Mouse (Mus musculus) MN1 (cell line): ENCODE results near the gene Atf3.
A peak's percentile ranks its signal among the peaks of the same experiment; 100 is the strongest.

Source experiments
- DNase-seq: peaks from one replicate; pipeline ENCODE4 v3.0.0-alpha.2; 2016; ENCODE audit warnings: low spot score

The Atf3 gene

GRCm38 (mm10) chr1:191217939-191218338 is at the start of gene Atf3:
Gene Atf3, minus strand, starts transcription at chr1:191218039.
- DNase-seq: no peak

DNA sequence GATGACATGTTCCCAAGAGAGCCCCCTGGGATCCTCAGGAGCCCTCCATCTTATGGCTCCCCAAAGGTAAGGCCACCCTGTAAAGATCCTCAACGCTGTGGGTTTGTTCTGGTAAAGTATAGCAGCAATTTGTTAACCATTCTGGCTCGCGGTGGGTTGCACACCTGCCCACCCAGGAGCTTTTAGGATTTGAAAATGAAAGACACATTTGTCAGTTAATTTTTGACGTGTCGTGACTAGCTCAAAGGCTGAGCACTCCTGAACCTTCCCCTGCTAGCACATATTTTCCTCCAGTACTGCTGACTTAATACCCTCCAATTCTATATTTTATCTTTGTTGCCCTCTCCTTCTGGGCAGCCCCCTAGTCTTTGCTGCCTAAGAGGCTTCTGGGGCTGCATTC is 49.3 kb upstream of the Atf3 start:
- DNase-seq: no peak

DNA sequence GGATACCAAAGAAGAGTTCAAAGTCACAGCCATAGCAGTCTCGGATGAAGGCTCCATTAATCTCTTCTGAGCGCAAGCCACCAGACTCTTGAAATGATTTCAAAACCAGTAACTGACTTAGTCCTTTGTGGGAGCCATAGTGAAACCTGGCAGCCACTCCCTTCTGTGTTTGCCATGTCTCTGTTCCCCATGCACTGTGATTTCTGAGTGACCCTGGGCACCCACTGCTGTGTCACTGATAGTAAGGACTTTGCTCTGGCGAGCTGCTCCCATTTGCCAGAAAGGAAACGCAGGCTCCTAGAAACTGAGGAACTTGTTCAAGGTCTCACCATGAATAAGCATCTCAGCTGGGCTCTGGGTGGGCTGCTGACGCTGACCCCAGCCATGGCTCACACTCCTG is 45.6 kb upstream of the Atf3 start:
- DNase-seq: no peak

GRCm38 (mm10) chr1:191261861-191262260 is 44.0 kb upstream of the Atf3 start:
- no peak for DNase-seq

DNA sequence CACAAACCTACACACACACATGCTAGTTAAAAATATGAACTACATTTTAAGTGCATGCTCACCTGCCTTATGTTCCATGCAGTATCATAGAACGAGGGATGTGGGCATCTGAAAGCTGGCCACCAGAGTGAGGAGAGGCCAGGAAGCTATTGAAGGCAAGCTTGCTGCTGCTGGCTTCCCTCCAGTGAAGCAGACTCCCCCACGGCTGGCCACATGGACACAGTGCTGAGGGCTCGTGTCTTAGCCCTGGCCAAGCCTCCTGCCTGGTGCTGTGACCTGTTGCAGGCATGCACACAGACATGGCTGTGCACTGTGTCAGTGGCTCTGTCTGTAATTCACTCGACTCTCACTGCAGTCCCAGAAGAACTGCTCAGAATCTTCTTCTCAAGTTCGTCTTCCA is 41.8 kb upstream of the Atf3 start:
- no peak for DNase-seq

DNA sequence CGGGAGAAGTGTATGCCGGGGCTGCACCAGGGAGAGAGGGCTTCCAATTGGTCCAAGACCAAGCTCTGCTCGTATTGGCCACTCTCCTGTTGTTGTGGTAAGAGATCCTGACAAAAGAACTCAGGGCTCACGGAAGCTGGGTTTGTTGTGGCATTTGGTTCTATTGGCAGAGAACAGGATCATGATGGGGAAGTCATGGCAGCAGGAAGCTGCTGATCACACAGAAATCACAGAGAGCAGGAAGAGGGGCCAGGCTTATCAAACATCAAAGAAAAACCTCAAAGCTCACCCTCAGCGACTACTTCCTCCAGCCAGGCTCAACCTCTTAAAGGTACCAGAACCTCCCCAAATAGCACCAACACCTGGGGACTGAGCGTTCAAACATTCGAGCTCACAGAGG is 41.3 kb upstream of the Atf3 start:
- no peak for DNase-seq

GRCm38 (mm10) chr1:191258521-191258920 is 40.7 kb upstream of the Atf3 start:
- DNase-seq: no peak

GRCm38 (mm10) chr1:191257981-191258380 is 40.1 kb upstream of the Atf3 start:
- DNase-seq: no peak

- no peak for DNase-seq
Measured at GRCm38 (mm10) chr1:191257351-191257771, 39.5 kb upstream of the Atf3 start.

DNA sequence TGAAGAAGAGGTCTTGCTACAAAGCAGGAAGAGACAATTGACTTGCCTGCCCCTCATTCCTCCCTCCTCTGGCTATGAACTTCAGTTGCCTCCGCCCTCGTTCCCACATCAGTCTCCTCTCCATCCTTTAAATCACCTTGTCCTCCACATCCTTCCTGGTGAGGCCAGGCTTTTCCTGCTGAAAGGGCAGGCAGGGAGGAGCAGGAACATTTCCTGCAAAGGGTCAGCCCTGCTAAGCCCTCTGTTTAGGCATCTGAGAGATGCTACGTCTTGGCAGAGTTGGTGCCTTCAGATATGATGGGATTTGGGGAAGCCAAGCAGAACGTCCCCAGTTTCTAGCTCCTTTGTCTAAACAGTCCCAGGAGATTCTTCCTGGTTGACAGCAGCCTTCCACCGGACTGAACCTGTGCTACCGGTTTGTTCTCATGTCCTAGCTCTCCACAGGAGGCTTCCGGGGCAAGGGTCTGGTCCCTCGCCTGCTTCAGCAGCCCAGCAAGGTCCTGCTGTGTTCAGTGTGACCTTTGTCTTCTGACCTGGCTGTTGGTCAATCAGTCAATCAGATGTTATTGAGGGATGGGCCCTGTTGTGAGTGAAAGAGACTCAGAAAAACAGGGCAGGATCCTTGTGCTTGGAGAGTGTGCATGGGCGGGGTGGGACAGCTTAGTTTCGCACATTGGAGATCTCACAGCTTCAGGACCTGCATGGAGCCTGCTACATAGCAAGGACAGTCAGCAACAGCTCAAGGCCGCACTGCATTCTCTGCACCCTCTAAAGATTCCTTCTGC is 38.9 kb upstream of the Atf3 start:
- DNase-seq: no peak

- DNase-seq: no peak
Measured at GRCm38 (mm10) chr1:191256134-191256533, 38.3 kb upstream of the Atf3 start.

GRCm38 (mm10) chr1:191254448-191254847 is 36.6 kb upstream of the Atf3 start:
- DNase-seq: peak; percentile 50

DNA sequence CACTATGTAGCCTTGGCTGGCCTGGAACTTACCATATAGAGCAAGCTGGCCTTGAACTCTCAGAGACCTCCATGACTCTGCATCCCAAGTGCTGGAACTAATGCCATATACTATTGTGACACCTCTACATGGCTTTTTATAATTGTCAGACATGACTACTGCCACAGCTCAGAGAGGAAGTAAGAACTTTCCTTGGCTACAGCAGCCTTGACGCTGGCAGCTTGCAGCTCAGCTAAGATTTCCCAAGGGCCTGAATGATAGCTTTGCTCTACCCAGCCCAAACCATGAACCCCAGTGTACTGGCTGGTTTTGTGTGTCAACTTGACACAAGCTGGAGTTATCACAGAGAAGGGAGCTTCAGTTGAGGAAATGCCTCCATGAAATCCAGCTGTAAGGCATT is 35.8 kb upstream of the Atf3 start:
- DNase-seq: no peak

DNA sequence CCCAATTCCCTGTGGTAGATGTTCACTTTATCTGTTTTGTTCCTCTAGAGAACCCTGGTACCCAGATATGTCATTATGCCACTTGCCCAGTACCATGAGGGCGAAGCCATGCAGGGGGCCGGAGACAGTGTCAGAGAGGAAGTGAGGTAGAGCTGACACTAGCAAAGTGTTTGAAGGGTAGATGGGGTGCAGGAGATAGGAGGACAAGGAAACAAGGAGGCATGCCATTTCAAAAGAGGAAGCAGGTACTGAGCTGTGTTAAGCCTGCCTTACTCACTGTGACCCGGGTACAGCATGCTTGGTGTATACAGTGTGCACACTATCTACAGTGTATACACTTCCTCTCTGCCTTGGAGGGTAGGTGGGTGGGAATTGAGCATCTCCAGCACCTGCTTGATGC is 32.1 kb upstream of the Atf3 start:
- DNase-seq: no peak

DNA sequence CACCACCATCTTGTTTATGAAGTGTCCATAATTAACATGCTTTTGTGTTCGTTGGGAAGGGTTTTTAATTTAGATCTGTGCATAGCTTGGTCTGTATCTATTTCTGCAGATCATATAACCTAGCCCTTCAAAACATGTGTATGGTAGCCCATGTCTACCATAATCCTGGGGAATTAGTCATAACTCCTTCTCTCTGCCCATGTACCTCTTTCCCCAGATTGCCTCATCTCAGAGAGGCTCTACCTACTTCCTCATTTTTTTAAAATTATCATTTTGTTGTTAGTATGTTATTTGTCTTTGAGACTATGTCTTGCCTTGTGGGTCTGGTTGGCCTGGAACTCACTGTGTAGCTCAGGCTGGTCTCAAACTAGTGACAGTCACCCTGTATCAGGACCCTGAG is 30.6 kb upstream of the Atf3 start:
- no peak for DNase-seq

GRCm38 (mm10) chr1:191247561-191247960 is 29.7 kb upstream of the Atf3 start:
- no peak for DNase-seq

DNA sequence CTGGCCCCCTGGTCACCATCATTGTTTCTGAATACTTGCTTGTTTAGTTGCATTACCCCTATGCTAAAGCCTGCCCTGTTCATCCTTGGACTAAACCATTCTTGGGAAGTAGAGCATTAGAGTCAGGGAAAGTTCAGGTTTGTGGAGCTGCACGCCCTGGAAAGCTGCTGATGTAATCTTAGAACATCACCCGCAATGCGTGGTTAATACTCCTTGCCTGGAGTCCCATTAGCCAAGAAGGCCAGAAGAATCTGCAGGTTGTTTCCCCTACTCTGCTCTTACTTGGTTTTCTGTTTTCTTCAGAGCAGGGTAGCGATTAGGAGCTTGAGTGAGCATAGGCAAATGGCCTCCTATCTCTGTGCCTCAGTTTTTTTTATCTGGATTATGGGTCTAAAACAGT is 26.0 kb upstream of the Atf3 start:
- no peak for DNase-seq

DNA sequence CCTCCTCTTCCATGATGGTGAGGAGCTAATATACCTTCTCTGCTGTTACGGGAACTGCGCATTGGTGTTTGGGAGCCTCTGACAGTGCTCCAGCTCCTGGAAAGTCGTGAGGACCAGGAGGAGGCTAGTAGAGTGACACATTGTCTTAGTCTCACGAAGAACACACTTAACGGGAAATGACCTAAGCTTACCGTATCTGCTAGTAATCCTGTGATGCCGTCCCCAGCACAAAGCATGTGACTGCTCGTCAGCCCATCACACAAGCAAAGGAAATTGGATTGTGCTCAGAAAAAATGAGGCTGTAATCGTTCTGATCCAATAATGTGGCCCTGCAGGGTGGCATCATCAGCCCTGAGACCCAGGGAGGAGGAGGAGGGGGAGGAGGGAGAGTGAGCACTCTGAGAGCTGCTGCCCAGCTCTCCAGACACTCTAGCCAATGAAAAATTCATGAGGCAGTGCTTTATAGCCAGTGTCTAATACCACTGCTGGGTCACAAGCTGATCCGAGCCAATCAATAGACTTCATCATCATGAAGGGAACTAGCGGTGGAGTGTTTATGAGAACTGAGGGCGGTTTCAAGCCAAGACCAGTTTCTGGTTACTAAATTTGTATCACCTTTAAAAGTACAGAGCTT is 24.3 kb upstream of the Atf3 start:
- DNase-seq: no peak

DNA sequence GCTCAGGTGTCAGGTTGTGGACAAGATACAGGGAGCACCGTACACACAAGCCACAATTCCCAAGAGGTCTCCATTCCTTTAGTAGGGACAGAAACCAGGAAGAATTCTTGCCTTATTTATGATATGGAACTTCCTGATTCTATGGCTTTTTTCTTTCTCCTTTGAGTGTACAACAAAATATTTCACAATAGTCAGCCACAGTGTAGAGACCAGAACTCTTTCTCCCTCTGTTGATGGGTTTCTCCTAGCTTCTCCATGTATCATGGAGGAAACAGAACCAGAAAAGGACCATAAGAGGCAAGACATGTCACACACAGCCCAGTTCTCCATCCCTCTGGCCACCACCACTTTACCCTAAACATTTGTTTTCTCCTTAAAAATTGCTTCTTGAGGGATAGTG is 23.7 kb upstream of the Atf3 start:
- DNase-seq: no peak

DNA sequence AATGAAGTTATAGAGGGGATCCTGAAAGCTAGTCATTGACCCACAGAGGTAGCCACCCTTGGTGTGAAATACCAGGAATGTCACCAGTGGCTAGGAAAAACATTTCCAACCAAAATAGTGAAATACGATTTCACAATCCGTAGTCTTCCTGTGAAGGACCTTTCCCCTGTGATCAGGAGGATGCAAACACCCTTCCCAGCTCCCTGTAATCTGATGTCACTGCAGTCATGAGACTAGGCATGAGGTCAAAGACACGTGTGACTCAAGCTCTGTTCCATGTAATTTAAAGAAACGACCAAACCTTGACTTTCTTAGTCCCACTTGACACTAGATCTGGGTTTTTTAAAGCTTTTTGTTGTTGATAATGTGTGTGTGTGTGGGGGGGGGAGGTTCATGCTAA is 21.8 kb upstream of the Atf3 start:
- peak; percentile 17 for DNase-seq

DNA sequence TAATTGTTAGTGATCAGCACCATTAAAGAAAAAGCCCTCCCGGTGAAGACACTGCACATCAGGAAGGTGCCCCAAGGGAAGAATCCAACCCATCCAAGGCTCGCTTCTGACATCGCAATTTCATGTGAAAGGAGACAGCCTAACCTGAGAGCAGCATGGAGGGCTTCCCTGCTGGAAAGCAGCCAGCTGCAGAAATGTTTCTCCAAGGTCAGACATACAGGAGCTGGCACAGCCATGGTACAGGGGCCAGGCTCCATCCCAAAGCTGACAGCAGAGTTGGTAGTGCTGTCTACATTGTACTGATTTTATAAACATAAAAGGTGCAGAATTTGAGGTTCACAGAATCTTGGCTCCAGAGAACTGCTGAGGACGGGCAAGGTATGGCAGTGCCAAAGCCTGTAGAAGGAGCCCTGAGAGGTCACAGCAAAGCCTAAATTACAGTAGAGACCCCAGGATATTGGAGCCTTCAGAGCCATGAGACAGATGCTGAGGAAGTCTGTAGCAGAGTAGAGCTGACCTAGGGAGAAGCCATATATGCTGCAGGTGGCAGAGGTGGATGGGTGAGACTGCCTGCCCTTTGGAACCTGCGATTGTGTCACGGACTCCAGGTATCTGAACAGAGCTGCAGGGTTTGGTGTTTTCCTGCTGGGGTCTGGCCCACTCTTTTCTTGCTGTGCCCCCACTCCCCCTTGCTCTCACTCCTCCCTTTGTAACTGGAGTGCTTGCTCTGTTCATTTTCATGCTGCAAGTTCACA is 18.1 kb upstream of the Atf3 start:
- no peak for DNase-seq

- no peak for DNase-seq
Measured at GRCm38 (mm10) chr1:191234837-191235236, 17.0 kb upstream of the Atf3 start.

- DNase-seq: no peak
Measured at GRCm38 (mm10) chr1:191230355-191230931, 12.6 kb upstream of the Atf3 start.
